Mouse (Mus musculus): Measurements from ENCODE around the gene Pex10. TPM values are rescaled to one million over a fixed set of nuclear protein-coding genes. Genes with fewer than 3 reads are reported as not detected.

Pex10 gene
- polyA plus RNA-seq, 1 experiment, result 3.1 TPM

DNA sequence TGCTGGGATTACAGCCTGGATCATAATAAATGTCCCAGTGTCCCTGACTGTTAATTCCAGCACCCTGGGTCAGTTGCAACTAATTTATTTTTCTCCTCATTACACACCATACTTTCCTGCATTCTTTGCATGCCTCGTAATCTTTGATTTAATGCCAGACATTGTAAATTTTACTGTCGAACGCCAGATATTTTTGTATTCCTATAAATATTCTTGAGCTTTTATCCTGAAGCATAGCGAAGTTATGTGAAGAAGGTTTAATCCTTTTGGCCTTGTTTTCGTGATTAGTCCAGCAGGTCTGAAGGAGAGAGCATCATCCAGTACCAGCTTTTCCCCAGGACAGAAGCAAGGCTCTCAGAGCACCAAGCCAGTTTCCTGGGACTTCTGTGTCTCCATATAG, 42.7 kb downstream of the Pex10 start:
- Histone ChIP-seq H3K27me3 (ENCODE audit: control insufficient read depth, insufficient read depth, low read length) (no peaks in the 10 kb centered on the region), H3K4me3 (ENCODE audit: control insufficient read depth, low read depth, low read length) (no peak overlapping the region), H3K27ac (ENCODE audit: control insufficient read depth, insufficient read depth, low read depth, low read length) (no peak overlapping the region), H3K4me1 (ENCODE audit: control insufficient read depth, insufficient read depth, low read length) (no peaks in the 10 kb centered on the region), H3K36me3 (ENCODE audit: control insufficient read depth, insufficient read depth, low read length) (peaks cover 2% of the 10 kb centered on the region)
- no peak for TF ChIP-seq CTCF (IDR thresholded peaks at IDR 0.05; ENCODE audit: control insufficient read depth, insufficient read depth, insufficient replicate concordance, low read depth, low read length)
- TF ChIP-seq POLR2A (IDR thresholded peaks at IDR 0.05; ENCODE audit: control insufficient read depth, low read depth, low read length), result no peak

DNA sequence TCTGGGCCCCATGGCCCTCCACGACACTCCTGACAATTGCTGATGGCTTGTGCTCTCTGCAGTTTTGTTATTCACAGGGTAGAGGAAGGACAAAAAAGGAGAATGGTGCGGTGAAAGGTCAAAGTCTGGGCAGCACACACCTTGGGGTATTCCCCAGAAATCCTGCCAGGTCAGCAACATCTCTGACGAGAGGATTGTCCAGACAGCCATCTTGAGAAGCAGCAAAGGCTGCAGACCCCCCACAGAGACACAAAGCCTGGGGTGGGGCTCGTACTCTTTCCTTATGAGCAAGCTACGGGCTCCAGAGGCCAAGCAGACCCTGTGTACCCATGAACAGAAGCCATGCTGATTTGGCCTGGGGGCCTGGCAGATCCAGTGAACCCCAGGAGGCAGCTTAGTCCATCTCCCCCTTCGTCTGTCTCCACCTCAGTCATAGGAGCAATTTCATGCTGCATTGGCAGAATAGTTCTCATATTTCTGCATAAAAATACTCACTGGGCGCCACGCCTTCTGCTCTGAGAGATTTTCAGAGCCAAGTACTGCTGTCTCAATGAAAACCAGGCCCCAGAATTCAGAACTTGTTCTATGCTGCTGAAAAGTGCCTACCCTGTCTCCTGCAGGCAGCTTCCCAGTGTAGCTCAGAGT, 47.1 kb downstream of the Pex10 start:
- no peaks in the 10 kb centered on the region for H3K4me1 ChIP-seq (ENCODE audit: control insufficient read depth, insufficient read depth, low read length)
- H3K36me3 ChIP-seq (ENCODE audit: control insufficient read depth, insufficient read depth, low read length), result peaks cover 2% of the 10 kb centered on the region
- H3K27me3 ChIP-seq (ENCODE audit: control insufficient read depth, insufficient read depth, low read length), result no peaks in the 10 kb centered on the region
- TF ChIP-seq POLR2A (IDR thresholded peaks at IDR 0.05; ENCODE audit: control insufficient read depth, low read depth, low read length), result no peak
- no peak for TF ChIP-seq CTCF (IDR thresholded peaks at IDR 0.05; ENCODE audit: control insufficient read depth, insufficient read depth, insufficient replicate concordance, low read depth, low read length)
- H3K27ac ChIP-seq (ENCODE audit: control insufficient read depth, insufficient read depth, low read depth, low read length), result no peak overlapping the region
- no peak overlapping the region for H3K4me3 ChIP-seq (ENCODE audit: control insufficient read depth, low read depth, low read length)

DNA sequence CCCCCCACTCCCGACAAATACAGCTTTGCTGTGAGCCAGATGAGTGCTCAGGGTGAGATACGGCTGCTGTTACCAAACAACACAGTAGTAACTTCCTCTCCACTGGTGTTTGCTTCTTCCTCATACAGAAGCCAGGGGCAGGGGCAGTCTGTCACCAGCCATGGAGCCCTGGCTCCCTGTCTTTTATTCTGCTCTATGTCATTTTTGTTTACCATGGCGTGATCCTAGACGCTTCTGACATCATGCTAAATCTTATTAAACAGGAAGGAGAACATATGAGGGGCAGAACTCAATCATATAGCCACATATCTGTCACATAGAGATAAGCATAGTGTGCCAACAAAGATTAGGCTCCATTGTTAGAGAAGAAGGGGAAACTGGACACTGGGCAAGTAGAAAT, 49.8 kb downstream of the Pex10 start:
- Histone ChIP-seq H3K4me3 (ENCODE audit: control insufficient read depth, low read depth, low read length) (no peak overlapping the region), H3K4me1 (ENCODE audit: control insufficient read depth, insufficient read depth, low read length) (0 out of 2 replicates have a peak, but pooled peaks cover 2% of the 10 kb centered on the region), H3K27me3 (ENCODE audit: control insufficient read depth, insufficient read depth, low read length) (no peaks in the 10 kb centered on the region), H3K36me3 (ENCODE audit: control insufficient read depth, insufficient read depth, low read length) (peaks cover 2% of the 10 kb centered on the region), H3K27ac (ENCODE audit: control insufficient read depth, insufficient read depth, low read depth, low read length) (no peak overlapping the region)
- TF ChIP-seq POLR2A (IDR thresholded peaks at IDR 0.05; ENCODE audit: control insufficient read depth, low read depth, low read length), result no peak
- no peak for TF ChIP-seq CTCF (IDR thresholded peaks at IDR 0.05; ENCODE audit: control insufficient read depth, insufficient read depth, insufficient replicate concordance, low read depth, low read length)

- Histone ChIP-seq H3K27me3 (ENCODE audit: control insufficient read depth, insufficient read depth, low read length) (no peaks in the 10 kb centered on the region), H3K27ac (ENCODE audit: control insufficient read depth, insufficient read depth, low read depth, low read length) (no peak overlapping the region), H3K4me3 (ENCODE audit: control insufficient read depth, low read depth, low read length) (no peak overlapping the region), H3K36me3 (ENCODE audit: control insufficient read depth, insufficient read depth, low read length) (no peaks in the 10 kb centered on the region; the same call in 1 of the 2 replicates), H3K4me1 (ENCODE audit: control insufficient read depth, insufficient read depth, low read length) (peaks cover 5% of the 10 kb centered on the region)
- TF ChIP-seq POLR2A (IDR thresholded peaks at IDR 0.05; ENCODE audit: control insufficient read depth, low read depth, low read length) (no peak), CTCF (IDR thresholded peaks at IDR 0.05; ENCODE audit: control insufficient read depth, insufficient read depth, insufficient replicate concordance, low read depth, low read length) (no peak)
Observed at GRCm38 (mm10) chr4:155117396-155117978, 50.7 kb downstream of the Pex10 start.

DNA sequence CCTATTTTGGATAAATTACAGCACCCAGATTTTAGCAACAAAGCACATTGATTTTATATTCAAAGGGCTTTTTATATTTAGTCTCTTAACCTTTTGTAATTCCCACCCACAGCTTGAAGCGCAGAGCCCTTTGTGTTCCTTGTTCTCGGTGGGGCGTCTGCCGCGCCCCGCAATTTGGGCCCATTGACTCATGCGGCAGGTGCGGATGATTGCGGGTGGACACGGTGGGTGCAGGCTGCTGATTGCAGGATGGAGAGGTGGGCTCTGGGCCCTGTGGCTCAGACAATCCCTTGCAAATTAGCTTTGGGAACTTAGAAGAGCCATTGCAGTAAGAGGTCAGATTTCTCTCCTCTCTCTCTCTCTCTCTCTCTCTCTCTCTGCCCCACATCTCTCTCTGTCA, 51.5 kb downstream of the Pex10 start:
- H3K36me3 ChIP-seq (ENCODE audit: control insufficient read depth, insufficient read depth, low read length), result no peaks in the 10 kb centered on the region; the same call in 1 of the 2 replicates
- no peak overlapping the region for H3K4me3 ChIP-seq (ENCODE audit: control insufficient read depth, low read depth, low read length)
- H3K27ac ChIP-seq (ENCODE audit: control insufficient read depth, insufficient read depth, low read depth, low read length), result no peak overlapping the region
- no peaks in the 10 kb centered on the region for H3K27me3 ChIP-seq (ENCODE audit: control insufficient read depth, insufficient read depth, low read length)
- TF ChIP-seq POLR2A (IDR thresholded peaks at IDR 0.05; ENCODE audit: control insufficient read depth, low read depth, low read length) (no peak), CTCF (IDR thresholded peaks at IDR 0.05; ENCODE audit: control insufficient read depth, insufficient read depth, insufficient replicate concordance, low read depth, low read length) (no peak)
- peaks cover 6% of the 10 kb centered on the region for H3K4me1 ChIP-seq (ENCODE audit: control insufficient read depth, insufficient read depth, low read length)

DNA sequence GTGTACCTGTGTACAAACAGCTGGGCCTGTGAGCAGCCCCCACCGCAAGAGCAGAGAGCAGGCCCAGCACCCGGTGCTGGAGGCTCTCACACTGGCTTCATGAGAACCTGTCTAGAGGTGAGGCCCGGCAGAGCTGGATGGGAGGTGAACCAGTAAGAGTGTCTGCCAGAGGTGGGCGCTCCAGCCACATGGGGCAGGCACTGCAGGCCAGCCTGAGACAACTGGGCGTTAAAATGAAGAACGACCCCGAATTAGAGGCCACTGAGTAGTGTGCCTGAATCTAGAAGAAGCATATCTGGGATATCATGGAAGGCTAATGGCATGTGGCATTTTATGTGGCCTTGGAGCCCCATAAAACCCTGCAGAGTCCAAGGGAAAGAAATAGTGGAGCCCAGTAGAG, 53.2 kb downstream of the Pex10 start:
- H3K36me3 ChIP-seq (ENCODE audit: control insufficient read depth, insufficient read depth, low read length), result no peaks in the 10 kb centered on the region
- H3K27ac ChIP-seq (ENCODE audit: control insufficient read depth, insufficient read depth, low read depth, low read length), result no peak overlapping the region
- no peak for TF ChIP-seq CTCF (IDR thresholded peaks at IDR 0.05; ENCODE audit: control insufficient read depth, insufficient read depth, insufficient replicate concordance, low read depth, low read length)
- no peak for TF ChIP-seq POLR2A (IDR thresholded peaks at IDR 0.05; ENCODE audit: control insufficient read depth, low read depth, low read length)
- peaks cover 6% of the 10 kb centered on the region for H3K4me1 ChIP-seq (ENCODE audit: control insufficient read depth, insufficient read depth, low read length)
- no peak overlapping the region for H3K4me3 ChIP-seq (ENCODE audit: control insufficient read depth, low read depth, low read length)
- H3K27me3 ChIP-seq (ENCODE audit: control insufficient read depth, insufficient read depth, low read length), result no peaks in the 10 kb centered on the region

GRCm38 (mm10) chr4:155120583-155120982, 53.8 kb downstream of the Pex10 start:
- H3K36me3 ChIP-seq (ENCODE audit: control insufficient read depth, insufficient read depth, low read length), result no peaks in the 10 kb centered on the region

More at GRCm38 (mm10) chr4:155120583-155120982, 53.8 kb downstream of the Pex10 start:
- H3K4me3 ChIP-seq (ENCODE audit: control insufficient read depth, low read depth, low read length), result no peak overlapping the region
- peaks cover 6% of the 10 kb centered on the region for H3K4me1 ChIP-seq (ENCODE audit: control insufficient read depth, insufficient read depth, low read length)
- H3K27ac ChIP-seq (ENCODE audit: control insufficient read depth, insufficient read depth, low read depth, low read length), result no peak overlapping the region
- H3K27me3 ChIP-seq (ENCODE audit: control insufficient read depth, insufficient read depth, low read length), result no peaks in the 10 kb centered on the region
- TF ChIP-seq CTCF (IDR thresholded peaks at IDR 0.05; ENCODE audit: control insufficient read depth, insufficient read depth, insufficient replicate concordance, low read depth, low read length), result no peak
